Mouse (Mus musculus): ENCODE data around the gene Dcaf12l2.

Dcaf12l2 gene

DNA sequence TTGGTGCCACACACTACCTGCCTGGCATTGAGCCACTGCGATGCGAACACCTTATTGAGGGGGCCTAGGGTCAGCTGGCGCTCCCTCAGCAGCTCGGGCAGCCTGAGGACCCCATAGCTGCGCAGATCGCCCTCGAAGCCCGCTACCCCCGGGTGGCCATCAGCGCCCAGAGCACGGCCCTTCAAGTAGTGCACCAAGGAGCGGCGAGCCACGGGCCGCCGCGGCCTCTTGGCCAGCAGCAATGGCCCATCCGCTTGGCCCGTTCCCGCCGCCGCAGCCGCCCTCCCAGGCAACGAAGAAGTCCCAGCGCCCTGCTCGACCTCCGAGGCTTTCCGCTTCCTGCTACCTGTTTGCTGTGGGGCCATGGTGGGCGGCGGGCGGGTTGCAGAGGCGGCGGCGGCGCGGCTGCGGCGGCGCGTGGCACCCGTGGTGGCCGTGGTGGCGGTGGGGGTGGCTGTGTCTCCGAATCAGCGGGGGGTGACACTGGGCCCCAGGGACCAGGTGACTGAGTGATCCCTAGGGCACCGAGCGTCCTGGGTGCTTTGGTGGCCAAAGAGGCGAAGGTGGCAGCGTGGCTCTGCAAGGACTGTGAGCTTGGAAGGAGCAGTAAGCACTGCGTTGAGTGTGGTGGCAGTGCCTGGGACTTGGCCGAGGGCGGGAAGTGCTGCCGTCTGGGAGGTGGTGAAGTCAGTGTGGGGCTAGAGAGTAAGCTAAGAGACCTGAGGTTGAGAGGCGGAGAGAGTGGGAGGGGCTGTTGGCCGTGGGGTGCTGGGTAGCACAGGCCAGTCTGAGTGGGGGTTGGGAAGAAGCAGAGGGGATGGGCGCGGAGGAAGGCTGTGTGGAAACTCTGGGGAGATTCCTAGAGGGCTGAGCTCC is at the start of gene Dcaf12l2:
Gene Dcaf12l2 (minus strand): TSS at position 697 of the 876 bp plus-strand sequence.
- no peak for DNase-seq (ENCODE audit: low spot score)

DNA sequence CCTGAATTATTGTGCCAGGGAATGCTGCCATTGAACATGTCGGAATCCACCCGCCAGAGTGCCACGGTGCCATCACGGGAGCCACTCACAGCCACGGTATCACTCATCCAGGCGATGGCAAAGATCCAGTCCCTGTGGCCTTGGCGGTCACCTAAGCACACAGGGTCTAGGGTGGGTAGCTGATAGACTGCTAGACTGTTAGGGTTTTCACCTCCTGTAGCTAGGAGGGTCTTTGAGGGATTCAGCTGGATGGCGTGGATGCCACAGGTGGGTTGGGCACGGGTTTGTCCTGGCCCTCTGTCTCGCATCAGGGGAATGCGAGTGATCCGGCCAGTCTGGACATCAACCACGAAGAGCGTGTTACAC is 879 bp downstream of the Dcaf12l2 start:
- DNase-seq (ENCODE audit: low spot score) = no peak

Measured in testis, postnatal 14 days (tissue).